Mouse (Mus musculus) brown adipose tissue, adult 24 weeks (tissue): ENCODE measurements around the gene Mfsd12. TPM values are rescaled to one million over a fixed set of nuclear protein-coding genes. Genes with fewer than 3 reads are reported as not detected.
A peak's percentile ranks its signal among the peaks of the same experiment; 100 is the strongest.

Source experiments
- H3K27ac ChIP-seq: fragments of 200-500 bp; replicated peaks from 2 replicates; pipeline ENCODE4 v1.5.1; 2012; ENCODE audit warnings: low read depth, mild to moderate bottlenecking, low read length
- H3K4me1 ChIP-seq: fragments of 200-500 bp; 2 replicates; pipeline ENCODE4 v1.6.1; 2012; ENCODE audit warnings: low read length, mixed read lengths; ENCODE audit not compliant: control insufficient read depth, insufficient read depth, insufficient read length
- H3K4me3 ChIP-seq: fragments of 200-500 bp; 2 replicates; pipeline ENCODE4 v1.5.1; 2012; ENCODE audit warnings: low read depth, mild to moderate bottlenecking, low read length, moderate library complexity; ENCODE audit not compliant: insufficient read depth
- polyA plus RNA-seq: library from polyadenylated mRNA; stranded (reverse); fragments of >200 nt; gene quantifications from 2 replicates; pipeline ENCODE4 v1.2.4, GENCODE M21; 2012; ENCODE audit not compliant: missing spikeins, insufficient read depth, insufficient read length

Mfsd12 gene
- polyA plus RNA-seq, 1 experiment: 8.3 TPM

DNA sequence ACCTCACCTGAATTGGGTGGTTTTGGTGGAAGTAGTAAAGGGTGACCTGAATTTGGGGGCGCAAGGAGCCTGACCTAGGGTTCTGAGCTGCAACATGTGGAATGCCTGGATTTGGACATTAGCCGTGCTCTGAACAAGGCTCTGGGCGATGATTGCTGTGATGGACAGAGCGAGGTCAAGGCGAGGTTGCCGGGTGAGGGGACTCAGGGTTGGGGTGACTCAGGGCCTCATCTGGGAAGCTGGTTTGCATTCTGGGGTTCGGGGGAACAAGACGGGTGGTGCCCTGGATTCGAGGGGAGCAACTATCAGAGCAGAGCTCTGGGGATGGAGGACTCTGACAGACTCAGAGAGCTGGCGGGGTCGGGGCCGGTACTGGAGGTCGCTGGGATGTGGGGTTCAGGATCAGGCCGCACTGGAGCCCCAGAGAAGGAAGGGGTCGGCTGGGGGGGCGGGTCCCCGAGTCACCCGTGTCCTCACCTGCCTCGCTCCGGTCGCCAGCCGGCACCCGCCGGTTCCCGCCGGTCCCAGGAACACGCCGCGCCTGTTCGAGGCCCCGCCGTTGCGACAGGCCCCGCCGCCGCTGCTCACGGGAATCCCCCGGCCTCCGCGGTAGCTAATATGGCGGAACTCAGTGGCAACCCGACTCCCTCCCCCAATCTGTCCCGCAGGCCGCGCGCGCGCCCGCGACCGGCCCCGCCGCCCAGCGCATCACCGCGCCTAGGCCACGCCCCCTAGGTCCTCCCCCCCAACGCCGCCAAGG, 20.7 kb downstream of the Mfsd12 start, which contains the start of gene Fzr1:
Gene Fzr1, minus strand, starts transcription at position 724 of the 760 bp plus-strand sequence.
- H3K27ac ChIP-seq: peak within 1 kb of the TSS; percentile 24; the same call in 1 of the 2 replicates
- H3K4me3 ChIP-seq: peak within 1 kb of the TSS; percentile 70
- H3K4me1 ChIP-seq: peaks cover 15% of the 10 kb centered on the region

GRCm38 (mm10) chr10:81378553-81379182, 21.4 kb downstream of the Mfsd12 start:
- Histone ChIP-seq H3K4me1 (peaks cover 15% of the 10 kb centered on the region), H3K27ac (no peak overlapping the region), H3K4me3 (peak overlapping the region; percentile 56)

- no peak overlapping the region for H3K27ac ChIP-seq
- H3K4me3 ChIP-seq: peak overlapping the region; percentile 56
- peaks cover 15% of the 10 kb centered on the region for H3K4me1 ChIP-seq
Measured at GRCm38 (mm10) chr10:81379183-81379553, 21.9 kb downstream of the Mfsd12 start.

DNA sequence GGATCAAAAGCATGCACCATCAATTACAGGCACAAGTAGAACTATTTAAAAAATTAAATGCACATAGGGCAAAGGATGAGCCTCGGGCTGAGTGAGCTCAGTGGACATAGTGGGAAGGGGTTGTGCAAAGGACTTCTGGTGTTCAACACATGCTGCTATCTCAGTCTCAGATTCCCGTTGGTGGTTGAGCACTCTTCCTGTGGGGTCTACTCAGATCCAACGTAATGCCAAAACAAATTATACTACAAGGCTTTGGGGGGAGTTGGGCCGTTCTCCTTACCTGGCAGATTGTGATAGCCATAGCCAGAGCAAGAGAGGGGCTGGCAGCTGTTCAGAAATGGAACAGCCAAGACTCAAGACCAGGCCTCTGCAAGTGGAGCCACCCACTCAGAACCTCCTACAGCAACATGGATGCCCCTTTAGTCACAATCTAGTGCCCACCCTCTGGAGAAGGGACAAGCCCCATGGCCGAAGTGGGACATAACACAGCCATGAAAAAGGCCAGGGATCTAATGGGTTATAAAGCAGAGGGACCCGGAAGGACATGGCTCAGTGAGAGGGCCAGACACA, 22.6 kb downstream of the Mfsd12 start:
- peaks cover 16% of the 10 kb centered on the region for H3K4me1 ChIP-seq
- no peak overlapping the region for H3K4me3 ChIP-seq
- no peak overlapping the region for H3K27ac ChIP-seq

- Histone ChIP-seq H3K27ac (no peak overlapping the region), H3K4me3 (no peak overlapping the region), H3K4me1 (peaks cover 16% of the 10 kb centered on the region)
Measured at GRCm38 (mm10) chr10:81382039-81382438, 24.7 kb downstream of the Mfsd12 start.

DNA sequence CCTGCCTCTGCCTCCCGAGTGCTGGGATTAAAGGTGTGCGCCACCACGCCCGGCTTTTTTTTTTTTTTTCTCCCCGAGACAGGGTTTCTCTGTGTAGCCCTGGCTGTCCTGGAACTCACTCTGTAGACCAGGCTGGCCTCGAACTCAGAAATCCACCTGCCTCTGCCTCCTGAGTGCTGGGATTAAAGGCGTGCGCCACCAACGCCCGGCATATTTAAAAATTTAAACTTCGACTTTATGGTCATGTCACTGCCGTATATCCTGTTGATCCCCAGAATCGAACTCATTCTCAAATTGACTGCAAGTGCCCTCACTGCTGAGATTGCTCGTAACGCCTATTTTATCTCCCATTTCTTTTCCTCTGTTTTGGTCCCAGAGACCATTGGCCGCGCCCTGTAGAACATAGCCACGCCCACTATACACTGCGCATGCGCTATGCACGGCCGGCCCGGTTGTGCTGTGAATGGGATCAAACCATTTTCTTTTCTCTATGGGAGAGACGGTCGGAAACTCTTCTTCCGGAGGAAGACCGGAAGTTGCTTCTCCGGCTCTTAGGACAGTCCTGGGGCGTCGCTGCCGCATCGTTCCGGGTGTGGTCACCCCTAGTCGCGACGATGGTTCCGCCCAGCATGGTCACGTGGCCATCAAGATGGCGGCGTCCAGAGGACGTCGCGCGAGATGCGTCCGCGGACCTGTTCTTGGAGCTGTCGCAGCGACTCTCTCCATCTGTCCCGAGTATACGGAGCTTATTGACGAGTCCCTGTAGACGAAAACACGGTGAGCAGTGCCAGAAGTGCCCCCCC, 26.7 kb downstream of the Mfsd12 start, which contains the start of the genes Dohh and Gm48551:
Gene Dohh, plus strand, starts transcription at position 627 of the 803 bp plus-strand sequence.
Gene Gm48551, plus strand, starts transcription at position 665 of the 803 bp plus-strand sequence.
- Histone ChIP-seq H3K4me1 (peaks cover 10% of the 10 kb centered on the region), H3K4me3 (peak within 1 kb of the TSS; percentile 73), H3K27ac (peak within 1 kb of the TSS; percentile 58)

DNA sequence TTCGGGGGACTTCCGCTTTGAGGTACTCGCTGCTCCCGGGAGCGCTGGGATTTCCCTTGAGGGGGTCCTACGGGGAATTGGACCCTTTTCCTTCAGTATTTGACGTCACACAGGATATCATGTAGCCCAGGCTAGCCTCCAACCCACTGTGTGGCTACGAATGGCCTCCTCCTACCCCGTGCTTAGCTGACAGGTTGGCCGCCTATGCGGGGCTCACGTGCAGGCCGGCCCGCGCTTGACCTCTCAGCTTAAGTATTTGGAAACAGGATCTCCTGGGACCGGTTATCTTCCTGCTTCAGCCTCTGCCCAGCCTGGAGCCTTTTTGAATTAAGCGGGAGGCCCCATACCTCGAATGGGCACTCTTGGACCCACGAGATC, 27.3 kb downstream of the Mfsd12 start:
- peak overlapping the region; percentile 58 for H3K27ac ChIP-seq
- H3K4me3 ChIP-seq: peak overlapping the region; percentile 73
- H3K4me1 ChIP-seq: peaks cover 12% of the 10 kb centered on the region

DNA sequence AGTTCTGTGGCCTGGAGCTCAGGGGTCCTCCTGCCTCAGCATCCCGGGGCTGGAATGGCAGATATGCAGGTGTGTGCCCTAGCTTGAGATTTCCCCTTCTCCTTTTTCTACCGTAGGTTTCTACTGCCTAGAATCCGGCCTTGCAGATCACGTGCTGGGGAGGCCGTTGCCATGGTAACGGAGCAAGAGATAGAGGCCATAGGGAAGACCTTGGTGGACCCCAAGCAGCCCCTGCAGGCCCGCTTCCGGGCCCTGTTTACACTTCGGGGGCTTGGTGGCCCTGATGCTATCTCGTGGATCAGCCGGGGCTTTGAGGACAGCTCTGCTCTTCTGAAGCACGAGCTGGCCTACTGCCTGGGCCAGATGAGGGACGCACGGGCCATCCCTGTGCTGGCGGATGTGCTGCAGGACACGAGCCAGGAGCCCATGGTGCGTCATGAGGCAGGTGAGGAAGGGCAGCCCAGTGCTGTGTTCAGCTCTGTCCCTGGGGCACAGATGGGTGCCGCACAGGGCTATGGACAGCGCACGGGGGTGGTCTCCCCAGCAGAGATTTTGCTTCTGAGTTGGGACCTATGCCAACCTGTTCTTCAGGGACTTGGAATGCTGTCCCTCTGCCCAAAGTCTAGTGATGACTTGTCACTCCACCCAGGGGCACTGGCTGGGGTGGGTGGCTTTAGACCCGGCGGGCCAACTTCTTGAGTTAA, 28.5 kb downstream of the Mfsd12 start:
- H3K27ac ChIP-seq: no peak overlapping the region
- peak overlapping the region; percentile 73; the same call in 1 of the 2 replicates for H3K4me3 ChIP-seq
- H3K4me1 ChIP-seq: peaks cover 19% of the 10 kb centered on the region

GRCm38 (mm10) chr10:81387716-81388115, 30.4 kb downstream of the Mfsd12 start:
- no peak overlapping the region for H3K27ac ChIP-seq
- peaks cover 19% of the 10 kb centered on the region for H3K4me1 ChIP-seq
- H3K4me3 ChIP-seq: no peak overlapping the region

DNA sequence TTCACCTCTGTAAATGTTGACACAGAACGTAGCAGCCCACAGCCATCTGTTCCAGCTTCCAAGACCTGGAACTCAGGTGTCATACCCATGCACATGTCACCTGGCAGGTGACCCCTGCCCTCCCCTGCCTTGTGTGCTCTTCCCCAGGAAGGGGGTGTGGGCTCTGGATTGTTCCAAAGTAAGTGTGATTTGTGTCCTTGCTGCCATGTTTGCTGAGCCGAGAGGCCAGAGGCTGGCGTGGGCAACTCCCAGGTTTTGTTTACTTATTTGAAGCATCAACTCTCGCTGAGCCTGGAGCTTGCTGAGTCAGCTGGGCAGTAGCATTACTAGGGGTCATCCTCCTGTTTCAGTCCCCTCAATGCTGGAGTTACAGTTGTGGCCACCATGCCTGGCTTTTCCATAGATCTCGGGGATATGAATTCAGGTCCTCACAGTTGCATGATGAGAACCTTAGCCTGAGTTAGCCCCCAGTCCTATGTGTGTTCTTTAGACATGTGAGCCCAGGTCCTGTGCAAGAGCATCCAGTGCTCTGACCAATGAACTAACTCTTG, 31.3 kb downstream of the Mfsd12 start, which contains the start of gene Gm48552:
Gene Gm48552, plus strand, starts transcription at position 501 of the 551 bp plus-strand sequence.
- Histone ChIP-seq H3K4me1 (peaks cover 19% of the 10 kb centered on the region), H3K27ac (no peak within 1 kb of the TSS), H3K4me3 (no peak within 1 kb of the TSS)

DNA sequence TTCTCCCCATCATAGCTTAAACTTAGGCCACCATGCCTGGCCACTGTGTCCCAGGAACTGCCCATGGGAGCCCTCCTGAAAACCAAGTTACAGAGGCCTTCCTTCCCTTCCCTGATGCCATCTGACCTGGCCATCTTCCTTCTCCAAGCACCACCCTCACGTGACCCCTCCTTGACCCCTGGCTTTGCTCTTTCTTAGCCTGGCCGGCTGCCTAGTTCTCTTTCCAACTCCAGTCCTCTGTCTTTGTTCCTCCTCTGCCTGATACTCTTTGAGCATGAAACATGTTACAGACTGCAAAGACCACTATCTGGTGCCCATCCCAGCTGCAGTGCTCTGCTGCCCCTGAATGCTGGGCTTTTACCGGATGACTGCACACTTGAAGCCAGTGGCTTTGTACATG, 32.1 kb downstream of the Mfsd12 start:
- Histone ChIP-seq H3K27ac (no peak overlapping the region), H3K4me1 (peaks cover 21% of the 10 kb centered on the region), H3K4me3 (no peak overlapping the region)

- H3K4me1 ChIP-seq: peaks cover 18% of the 10 kb centered on the region
- H3K4me3 ChIP-seq: no peak overlapping the region
- no peak overlapping the region for H3K27ac ChIP-seq
Measured at GRCm38 (mm10) chr10:81389801-81390677, 32.7 kb downstream of the Mfsd12 start.

GRCm38 (mm10) chr10:81390678-81390965, 33.3 kb downstream of the Mfsd12 start:
- H3K27ac ChIP-seq: no peak overlapping the region
- peaks cover 12% of the 10 kb centered on the region for H3K4me1 ChIP-seq
- H3K4me3 ChIP-seq: no peak overlapping the region
